Mouse (Mus musculus) G1E (cell line): ENCODE results near the gene Rfx4.

Source experiments
- CTCF ChIP-seq: IDR thresholded peaks from 2 replicates; pipeline ENCODE4 v1.5.1; 2012; ENCODE audit warnings: low read depth, low read length, inconsistent platforms, mixed read lengths
- GATA1 ChIP-seq: IDR thresholded peaks from 2 replicates; pipeline ENCODE4 v1.6.1; 2012; ENCODE audit warnings: borderline replicate concordance, low read length, inconsistent platforms, mixed read lengths
- GATA2 ChIP-seq: IDR thresholded peaks from 2 replicates; pipeline ENCODE4 v1.6.1; 2012; ENCODE audit warnings: low read depth, low read length, inconsistent platforms, borderline replicate concordance
- POLR2AphosphoS5 ChIP-seq: IDR thresholded peaks from 2 replicates; pipeline ENCODE4 v1.6.1; 2012; ENCODE audit warnings: low read depth, low read length, inconsistent platforms; ENCODE audit not compliant: insufficient replicate concordance

- TF ChIP-seq CTCF (no peak), GATA1 (no peak), POLR2AphosphoS5 (no peak), GATA2 (no peak)
Observed at GRCm38 (mm10) chr10:84915476-84915875, 159.6 kb downstream of the Rfx4 start.
